Mouse (Mus musculus) heart, embryonic 14.5 days (tissue): ENCODE data around the gene Golim4. TPM values are rescaled to one million over a fixed set of nuclear protein-coding genes. Genes with fewer than 3 reads are reported as not detected.

Source experiments
- ATAC-seq: fragments of 200-750 bp; cut with Nextera tagmentation; 2 replicates; pipeline ENCODE4 v1.8.0; 2017; ENCODE audit warnings: low read depth, moderate TSS enrichment; ENCODE audit not compliant: insufficient number of reproducible peaks, insufficient read depth, low FRiP score
- H3K27ac ChIP-seq, 2 experiments: fragments of 200-500 bp in 1 of 2; fragments of 300-500 bp in 1 of 2; sonication (generic) in 1 of 2; replicated peaks in 1 of 2; 2 replicates each; pipeline ENCODE4 v1.5.1; 2012 to 2014; ENCODE audit warnings: low read depth in 2 of 2, low read length in 2 of 2, control low read depth in 1 of 2, mild to moderate bottlenecking in 1 of 2, mixed read lengths in 1 of 2; ENCODE audit not compliant: control insufficient read depth in 1 of 2, insufficient read depth in 1 of 2
- H3K27me3 ChIP-seq: fragments of 300-500 bp; sonication (generic); 2 replicates; pipeline ENCODE4 v1.6.1; 2014; ENCODE audit warnings: mild to moderate bottlenecking, low read length, control low read depth; ENCODE audit not compliant: control insufficient read depth, insufficient read depth
- H3K36me3 ChIP-seq: fragments of 300-500 bp; sonication (generic); 2 replicates; pipeline ENCODE4 v1.6.1; 2014; ENCODE audit warnings: mild to moderate bottlenecking, control low read depth, low read length, mixed read lengths; ENCODE audit not compliant: control insufficient read depth, insufficient read depth
- H3K4me1 ChIP-seq, 2 experiments: fragments of 200-500 bp in 1 of 2; fragments of 300-500 bp in 1 of 2; sonication (generic) in 1 of 2; 2 replicates each; pipeline ENCODE4 v1.6.1; 2012 to 2014; ENCODE audit warnings: low read length in 2 of 2, control low read depth in 1 of 2, mixed read lengths in 1 of 2; ENCODE audit not compliant: control insufficient read depth in 2 of 2, insufficient read depth in 2 of 2
- H3K4me2 ChIP-seq: fragments of 300-500 bp; sonication (generic); 2 replicates; pipeline ENCODE4 v1.6.1; 2014; ENCODE audit warnings: mild to moderate bottlenecking, low read length
- H3K4me3 ChIP-seq, 2 experiments: fragments of 200-500 bp in 1 of 2; fragments of 300-500 bp in 1 of 2; sonication (generic) in 1 of 2; 2 replicates each; pipeline ENCODE4 v1.5.1; 2012 to 2014; ENCODE audit warnings: low read length in 2 of 2, mild to moderate bottlenecking in 2 of 2, control low read depth in 1 of 2, low read depth in 1 of 2, moderate library complexity in 1 of 2; ENCODE audit not compliant: control insufficient read depth in 1 of 2, insufficient read depth in 1 of 2
- H3K9ac ChIP-seq: fragments of 300-500 bp; sonication (generic); 2 replicates; pipeline ENCODE4 v1.6.1; 2014; ENCODE audit warnings: mild to moderate bottlenecking, low read length
- H3K9me3 ChIP-seq: fragments of 300-500 bp; sonication (generic); 2 replicates; pipeline ENCODE4 v1.6.1; 2016; ENCODE audit warnings: low read length, control low read depth; ENCODE audit not compliant: control insufficient read depth
- WGBS: fragments of 180-500 bp; shearing (Covaris S2); extraction: QIAGEN DNeasy Blood & Tissue Kit; methylation state at CpG from one replicate; pipeline ENCODE4 v1.1.7; 2014; 5-methylcytosine and 5-hydroxymethylcytosine counted together
- polyA plus RNA-seq: library from polyadenylated mRNA; unstranded; fragments of >200 nt; fragmentation: Nextera tagmentation; extraction: Ambion mirVana; gene quantifications from 2 replicates; pipeline ENCODE4 v1.2.1, GENCODE M21; 2014

Golim4 gene
- polyA plus RNA-seq, 1 experiment from 2014 or later, result 37.6 TPM

DNA sequence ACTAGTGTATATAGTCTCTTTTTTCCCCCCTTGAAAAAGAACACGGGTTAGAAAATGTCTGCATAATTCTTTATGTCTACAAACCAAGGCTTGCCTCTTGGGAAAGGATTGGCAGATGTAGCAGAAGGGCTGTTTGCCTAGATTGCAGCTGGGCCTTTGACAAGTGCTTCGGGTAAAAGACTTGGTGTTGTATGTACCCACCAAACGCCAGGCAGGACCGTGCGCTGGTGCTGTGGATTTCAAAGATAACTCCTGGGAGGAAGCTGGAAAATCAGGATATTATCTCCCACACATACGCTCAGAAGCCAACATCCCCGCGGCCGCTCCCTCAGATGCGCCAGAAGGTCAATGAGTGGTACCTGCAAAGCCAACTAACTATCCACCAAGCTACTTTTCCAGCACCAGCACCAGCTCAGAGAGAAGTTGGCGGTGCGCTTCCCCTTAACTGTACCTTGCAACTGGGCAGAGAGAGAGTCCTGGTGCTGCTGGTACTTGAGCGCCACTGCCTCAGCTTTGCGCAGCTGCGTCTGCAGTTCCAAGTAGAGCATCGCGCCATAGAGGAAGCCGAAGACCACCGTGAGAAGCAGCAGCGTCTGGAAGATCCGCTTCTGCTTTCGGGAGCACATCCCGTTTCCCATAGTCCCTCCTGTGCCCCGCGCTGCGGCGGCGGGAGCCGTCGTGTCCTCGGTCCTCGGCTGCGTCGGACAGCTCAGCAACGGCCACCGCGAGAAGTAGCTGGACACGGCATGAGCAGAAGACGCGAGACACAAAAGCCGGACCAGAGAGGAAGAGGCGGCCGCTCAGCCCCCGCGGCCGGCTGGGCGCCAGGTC, 873 bp downstream of the Golim4 start:
- WGBS, result under 1% methylated on average over 47 of the region's 47 CpGs
- Histone ChIP-seq H3K9me3 (no peaks in the 10 kb centered on the region), H3K27ac (peak overlapping the region; percentile 88 to 93), H3K27me3 (no peaks in the 10 kb centered on the region), H3K4me2 (peak overlapping the region; percentile 88), H3K9ac (peak overlapping the region; percentile 88), H3K36me3 (peaks cover 3% of the 10 kb centered on the region; the same call in 1 of the 2 replicates), H3K4me1 (peaks cover 9 to 43% of the 10 kb centered on the region in 2 experiments), H3K4me3 (peak overlapping the region; percentile 82 to 92)
- ATAC-seq, result peak; percentile 29; the same call in 1 of the 2 replicates

DNA sequence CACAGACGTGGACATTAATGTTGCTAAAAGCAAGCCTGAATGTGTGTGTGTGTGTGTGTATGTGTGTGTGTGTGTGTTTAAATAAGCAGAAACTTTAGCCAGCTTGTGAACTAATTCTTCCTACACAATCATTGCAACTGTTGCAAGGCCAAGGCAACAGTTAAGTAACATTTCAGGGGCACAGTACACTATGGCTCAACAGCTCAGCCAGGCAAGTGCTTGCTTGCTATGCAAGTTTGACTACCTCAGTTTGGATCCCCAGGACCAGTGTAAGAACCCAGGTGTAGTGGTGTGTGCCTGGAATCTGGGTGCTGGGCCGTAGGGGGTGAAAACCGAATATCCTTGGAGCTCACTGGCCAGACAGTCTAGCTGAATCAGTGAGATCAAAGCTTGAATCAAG, 2.6 kb downstream of the Golim4 start:
- 56% methylated on average over 3 of the region's 3 CpGs for WGBS
- Histone ChIP-seq H3K27ac (no peak overlapping the region), H3K9ac (peak overlapping the region; percentile 88), H3K9me3 (no peaks in the 10 kb centered on the region), H3K36me3 (peaks cover 3% of the 10 kb centered on the region; the same call in 1 of the 2 replicates), H3K4me2 (peak overlapping the region; percentile 88), H3K4me1 (peaks cover 9 to 49% of the 10 kb centered on the region in 2 experiments), H3K27me3 (no peaks in the 10 kb centered on the region), H3K4me3 (peak overlapping the region; percentile 10 to 82; a peak in 3 of 4 replicates)
- ATAC-seq, result no peak

DNA sequence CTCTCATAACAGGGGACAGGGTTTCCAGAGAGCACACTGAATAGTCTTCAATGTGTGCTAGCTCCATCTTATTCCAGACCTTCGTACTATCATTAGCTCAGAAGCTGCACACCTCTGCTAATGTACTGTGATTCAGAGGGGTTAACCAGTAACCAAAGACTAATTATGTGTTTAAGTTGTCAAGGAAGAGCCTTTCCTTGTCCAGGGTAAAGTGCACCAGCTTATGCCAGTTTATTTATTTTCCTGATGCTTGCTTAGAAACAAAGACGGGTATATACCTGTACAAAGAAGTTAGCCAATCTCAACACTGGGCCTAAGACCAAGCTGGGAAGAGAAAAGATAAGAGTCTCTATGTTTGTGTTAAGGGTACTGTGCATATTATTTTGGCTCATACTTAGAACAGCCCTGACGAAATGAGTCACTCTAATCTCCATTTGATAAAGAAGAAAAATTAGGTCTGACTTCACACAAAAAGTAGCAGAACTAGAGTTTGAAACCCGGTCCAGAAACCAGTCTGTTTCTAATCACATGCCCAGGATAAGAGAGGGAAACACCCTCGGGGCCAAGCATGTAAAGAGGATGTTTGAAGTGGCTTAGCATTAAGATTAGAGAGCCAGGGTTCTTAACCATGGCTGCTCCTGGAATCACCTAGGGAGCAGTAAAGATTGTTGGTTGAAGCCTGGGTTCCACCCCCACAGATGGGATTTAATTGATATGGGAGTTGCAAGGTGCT, 4.3 kb downstream of the Golim4 start:
- no peaks in the 10 kb centered on the region for H3K9me3 ChIP-seq
- peak overlapping the region in 1 of 2 experiments; percentile 45; a peak in 3 of 4 replicates for H3K27ac ChIP-seq
- no peaks in the 10 kb centered on the region for H3K27me3 ChIP-seq
- peaks cover 9 to 54% of the 10 kb centered on the region in 2 experiments for H3K4me1 ChIP-seq
- 20% methylated on average over 5 of the region's 5 CpGs for WGBS
- H3K9ac ChIP-seq, result no peak overlapping the region
- no peak for ATAC-seq
- H3K36me3 ChIP-seq, result peaks cover 3% of the 10 kb centered on the region; the same call in 1 of the 2 replicates
- no peak overlapping the region for H3K4me3 ChIP-seq
- peak overlapping the region; percentile 88 for H3K4me2 ChIP-seq

DNA sequence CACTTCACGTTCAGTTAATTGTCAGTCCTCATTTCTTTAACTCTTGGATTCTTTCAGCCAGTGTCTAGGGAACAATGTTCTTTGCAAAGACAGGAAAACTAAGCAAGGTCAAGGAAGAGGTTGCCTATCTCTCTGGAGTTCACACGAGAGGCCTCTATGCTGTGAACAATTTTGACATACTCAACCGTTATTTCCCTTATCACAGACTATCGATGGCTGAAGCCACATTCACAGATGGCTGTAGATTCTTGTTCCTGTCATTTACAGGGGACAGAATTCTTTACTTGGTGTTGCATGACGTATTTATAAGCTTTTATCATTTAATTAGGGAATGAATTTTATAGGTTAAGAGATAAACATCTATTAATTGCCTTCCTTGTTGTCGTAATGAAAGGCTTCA, 5.9 kb downstream of the Golim4 start:
- Histone ChIP-seq H3K4me2 (no peak overlapping the region), H3K4me1 (peaks cover 9 to 52% of the 10 kb centered on the region in 2 experiments), H3K9me3 (no peaks in the 10 kb centered on the region), H3K27me3 (no peaks in the 10 kb centered on the region), H3K36me3 (peaks cover 6% of the 10 kb centered on the region; the same call in 1 of the 2 replicates), H3K27ac (no peak overlapping the region), H3K9ac (no peak overlapping the region), H3K4me3 (no peak overlapping the region)
- 52% methylated on average over 6 of the region's 6 CpGs for WGBS
- ATAC-seq, result no peak

DNA sequence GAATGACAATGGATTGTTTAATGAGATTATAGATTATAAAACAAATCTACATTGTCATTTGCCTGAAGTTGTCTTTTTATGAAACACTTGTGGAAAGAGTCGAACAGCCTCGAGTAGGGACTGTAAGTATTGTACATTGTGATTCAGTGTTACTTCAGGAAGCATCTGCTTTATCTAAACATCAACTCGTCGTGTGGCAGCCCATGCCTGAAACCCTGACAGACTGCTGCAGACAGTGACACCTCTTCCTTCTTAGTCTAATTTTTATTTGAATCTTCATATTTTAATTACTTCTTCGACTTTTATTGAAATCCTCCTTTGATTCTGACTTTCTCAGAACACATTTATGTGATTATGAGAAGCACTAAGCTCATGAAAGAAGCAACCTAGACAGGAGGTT, 7.4 kb downstream of the Golim4 start:
- Histone ChIP-seq H3K27me3 (no peaks in the 10 kb centered on the region), H3K9ac (no peak overlapping the region), H3K4me2 (no peak overlapping the region), H3K36me3 (peaks cover 11% of the 10 kb centered on the region; the same call in 1 of the 2 replicates), H3K4me1 (peaks cover 8 to 38% of the 10 kb centered on the region in 2 experiments), H3K27ac (no peak overlapping the region), H3K9me3 (no peaks in the 10 kb centered on the region), H3K4me3 (no peak overlapping the region)
- 40% methylated on average over 5 of the region's 5 CpGs for WGBS
- no peak for ATAC-seq

DNA sequence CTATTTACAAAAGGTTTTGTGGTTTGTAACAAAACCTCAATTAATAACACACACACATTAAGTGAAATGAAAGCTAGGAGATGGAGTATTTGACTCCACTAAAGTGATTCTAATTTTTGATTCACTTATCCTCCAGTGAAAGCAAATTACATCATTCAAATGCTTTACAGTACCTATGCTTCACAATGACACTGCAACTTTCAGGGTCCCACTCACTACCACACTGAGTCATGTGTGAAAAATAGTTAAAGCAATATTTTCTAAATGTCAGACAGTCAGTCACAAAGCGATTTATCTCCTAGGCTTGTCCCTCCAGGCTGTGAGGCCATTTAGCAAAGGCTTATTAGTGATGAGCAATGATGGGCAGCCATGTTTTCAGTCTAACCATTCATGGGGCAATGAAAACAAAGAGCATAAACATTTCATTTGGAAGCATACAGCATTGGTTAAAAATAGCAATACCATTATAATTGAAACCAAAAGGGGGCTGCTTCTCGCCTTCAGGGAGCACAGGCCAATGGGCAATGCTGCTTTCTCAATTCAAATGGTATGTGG, 8.1 kb downstream of the Golim4 start:
- H3K4me2 ChIP-seq, result no peak overlapping the region
- peaks cover 8% of the 10 kb centered on the region; the same call in 1 of the 2 replicates for H3K36me3 ChIP-seq
- ATAC-seq, result no peak
- 76% methylated on average over 2 of the region's 2 CpGs for WGBS
- no peaks in the 10 kb centered on the region for H3K9me3 ChIP-seq
- H3K27me3 ChIP-seq, result no peaks in the 10 kb centered on the region
- no peak overlapping the region for H3K9ac ChIP-seq
- H3K27ac ChIP-seq, result no peak overlapping the region
- peaks cover 5 to 30% of the 10 kb centered on the region in 2 experiments for H3K4me1 ChIP-seq
- H3K4me3 ChIP-seq, result no peak overlapping the region

DNA sequence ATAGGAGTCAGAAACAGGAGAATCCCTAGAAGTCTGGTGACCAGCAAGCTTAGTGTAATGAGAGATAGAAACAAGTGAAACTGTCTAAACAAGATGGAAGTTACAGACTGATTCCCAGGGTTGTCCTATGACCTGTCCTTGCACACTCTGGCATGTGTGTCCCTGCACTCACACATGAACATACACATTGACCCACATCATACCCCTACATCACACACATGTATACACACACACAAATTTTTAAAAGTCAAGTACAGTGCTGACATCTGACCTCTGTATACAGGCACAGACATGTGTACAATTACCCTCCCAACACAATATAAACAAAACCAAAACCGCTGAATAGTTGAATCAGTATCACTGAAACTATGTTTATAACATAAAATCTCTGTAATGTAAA, 8.7 kb downstream of the Golim4 start:
- no peak for ATAC-seq
- H3K9ac ChIP-seq, result no peak overlapping the region
- no peak overlapping the region for H3K4me3 ChIP-seq
- no peaks in the 10 kb centered on the region for H3K9me3 ChIP-seq
- H3K36me3 ChIP-seq, result peaks cover 8% of the 10 kb centered on the region; the same call in 1 of the 2 replicates
- H3K4me2 ChIP-seq, result no peak overlapping the region
- WGBS, result 92% methylated on average over 1 of the region's 1 CpGs
- no peak overlapping the region for H3K27ac ChIP-seq
- H3K4me1 ChIP-seq, result peaks cover 4 to 26% of the 10 kb centered on the region in 2 experiments
- H3K27me3 ChIP-seq, result no peaks in the 10 kb centered on the region
